Mouse (Mus musculus) stomach, postnatal 0 days (tissue): ENCODE data around the gene Actn2. TPM values are rescaled to one million over a fixed set of nuclear protein-coding genes. Genes with fewer than 3 reads are reported as not detected.

Experiments used
- ATAC-seq: fragments of 200-750 bp; cut with Nextera tagmentation; 2 replicates; pipeline ENCODE4 v1.8.0; 2017; ENCODE audit not compliant: low FRiP score, low TSS enrichment
- DNase-seq: peaks from one replicate; pipeline ENCODE4 v3.0.0-alpha.2; 2016; ENCODE audit warnings: low spot score
- H3K27ac ChIP-seq: fragments of 300-500 bp; sonication (generic); replicated peaks from 2 replicates; pipeline ENCODE4 v1.5.1; 2014; ENCODE audit warnings: mild to moderate bottlenecking, control low read depth
- H3K27me3 ChIP-seq: fragments of 300-500 bp; sonication (generic); 2 replicates; pipeline ENCODE4 v1.6.1; 2014; ENCODE audit warnings: low read length; ENCODE audit not compliant: control insufficient read depth, insufficient read depth
- H3K36me3 ChIP-seq: fragments of 300-500 bp; sonication (generic); 2 replicates; pipeline ENCODE4 v1.6.1; 2014; ENCODE audit warnings: low read length, mixed read lengths; ENCODE audit not compliant: control insufficient read depth, insufficient read depth
- H3K4me1 ChIP-seq: fragments of 300-500 bp; sonication (generic); replicated peaks from 2 replicates; pipeline ENCODE4 v1.6.1; 2014; ENCODE audit warnings: antibody characterized with exemption; ENCODE audit not compliant: control insufficient read depth, insufficient read depth
- H3K4me2 ChIP-seq: fragments of 300-500 bp; sonication (generic); replicated peaks from 2 replicates; pipeline ENCODE4 v1.6.1; 2014; ENCODE audit warnings: low read depth, mild to moderate bottlenecking, control low read depth, moderate library complexity
- H3K4me3 ChIP-seq: fragments of 300-500 bp; sonication (generic); 2 replicates; pipeline ENCODE4 v1.5.1; 2014; ENCODE audit warnings: low read depth, low read length, control low read depth
- H3K9ac ChIP-seq: fragments of 300-500 bp; sonication (generic); 2 replicates; pipeline ENCODE4 v1.6.1; 2014; ENCODE audit warnings: mild to moderate bottlenecking, low read length, control low read depth, mixed read lengths
- H3K9me3 ChIP-seq: fragments of 300-500 bp; sonication (generic); 2 replicates; pipeline ENCODE4 v1.6.1; 2016; ENCODE audit warnings: low read length; ENCODE audit not compliant: control insufficient read depth
- CTCF ChIP-seq: IDR thresholded peaks from 2 replicates; pipeline ENCODE4 v1.5.1; 2016; ENCODE audit warnings: antibody characterized with exemption, low read depth, mild to moderate bottlenecking, moderate library complexity
- EP300 ChIP-seq: optimal IDR thresholded peaks from 2 replicates; pipeline ENCODE3; 2016; ENCODE audit warnings: antibody characterized with exemption
- WGBS: fragments of 180-500 bp; shearing (Covaris S2); extraction: QIAGEN DNeasy Blood & Tissue Kit; methylation state at CpG from one replicate; pipeline ENCODE4 v1.1.7; 2014; 5-methylcytosine and 5-hydroxymethylcytosine counted together
- polyA plus RNA-seq: library from polyadenylated mRNA; unstranded; fragments of >200 nt; fragmentation: Nextera tagmentation; extraction: Ambion mirVana; gene quantifications from 2 replicates; pipeline ENCODE4 v1.2.1, GENCODE M21; 2015

Actn2 gene
- polyA plus RNA-seq, 1 experiment from 2014 or later = 2.3 TPM

- Histone ChIP-seq H3K9me3 (no peaks in the 10 kb centered on the region), H3K9ac (no peak overlapping the region), H3K4me1 (no peaks in the 10 kb centered on the region), H3K27ac (no peak overlapping the region), H3K4me3 (no peak overlapping the region), H3K4me2 (no peak overlapping the region), H3K36me3 (no peaks in the 10 kb centered on the region), H3K27me3 (no peaks in the 10 kb centered on the region)
- WGBS = 92% methylated on average over 6 of the region's 6 CpGs
- DNase-seq (no peak), ATAC-seq (no peak)
- TF ChIP-seq EP300 = no peak
- no peak for TF ChIP-seq CTCF
Measured at GRCm38 (mm10) chr13:12327577-12327976, 13.0 kb downstream of the Actn2 start.

- TF ChIP-seq EP300 (no peak), CTCF (no peak)
- H3K36me3 ChIP-seq = no peaks in the 10 kb centered on the region
- no peak overlapping the region for H3K4me2 ChIP-seq
- H3K9ac ChIP-seq = no peak overlapping the region
- H3K9me3 ChIP-seq = no peaks in the 10 kb centered on the region
- H3K27me3 ChIP-seq = no peaks in the 10 kb centered on the region
- no peaks in the 10 kb centered on the region for H3K4me1 ChIP-seq
- ATAC-seq (no peak), DNase-seq (no peak)
- WGBS = 83% methylated on average over 12 of the region's 12 CpGs
- H3K27ac ChIP-seq = no peak overlapping the region
- H3K4me3 ChIP-seq = no peak overlapping the region
Measured at GRCm38 (mm10) chr13:12323076-12323625, 17.4 kb downstream of the Actn2 start.

- ATAC-seq (no peak), DNase-seq (no peak)
- H3K9me3 ChIP-seq = no peaks in the 10 kb centered on the region
- TF ChIP-seq CTCF = no peak
- TF ChIP-seq EP300 = no peak
- no peak overlapping the region for H3K4me2 ChIP-seq
- H3K4me1 ChIP-seq = no peaks in the 10 kb centered on the region
- H3K27me3 ChIP-seq = no peaks in the 10 kb centered on the region
- 69% methylated on average over 2 of the region's 2 CpGs for WGBS
- H3K9ac ChIP-seq = no peak overlapping the region
- H3K27ac ChIP-seq = no peak overlapping the region
- H3K36me3 ChIP-seq = no peaks in the 10 kb centered on the region
- no peak overlapping the region for H3K4me3 ChIP-seq
Measured at GRCm38 (mm10) chr13:12320148-12320547, 20.4 kb downstream of the Actn2 start.

- Histone ChIP-seq H3K27ac (no peak overlapping the region), H3K4me3 (no peak overlapping the region), H3K4me1 (no peaks in the 10 kb centered on the region), H3K9me3 (no peaks in the 10 kb centered on the region), H3K9ac (no peak overlapping the region), H3K4me2 (no peak overlapping the region), H3K36me3 (no peaks in the 10 kb centered on the region), H3K27me3 (no peaks in the 10 kb centered on the region)
- no peak for DNase-seq
- 63% methylated on average over 5 of the region's 5 CpGs for WGBS
- TF ChIP-seq EP300 (no peak), CTCF (no peak)
- ATAC-seq = no peak
Measured at GRCm38 (mm10) chr13:12318017-12318416, 22.5 kb downstream of the Actn2 start.

- no peak for TF ChIP-seq EP300
- no peak for TF ChIP-seq CTCF
Measured at GRCm38 (mm10) chr13:12317191-12317765, 23.3 kb downstream of the Actn2 start.

GRCm38 (mm10) chr13:12314173-12314572, 26.4 kb downstream of the Actn2 start:
- WGBS = 94% methylated on average over 6 of the region's 6 CpGs
- no peaks in the 10 kb centered on the region for H3K36me3 ChIP-seq
- H3K27ac ChIP-seq = no peak overlapping the region
- ATAC-seq = no peak
- no peak for TF ChIP-seq EP300
- no peak for TF ChIP-seq CTCF
- no peak overlapping the region for H3K4me2 ChIP-seq
- H3K4me1 ChIP-seq = no peaks in the 10 kb centered on the region
- DNase-seq = no peak
- no peaks in the 10 kb centered on the region for H3K9me3 ChIP-seq
- H3K4me3 ChIP-seq = no peak overlapping the region
- H3K27me3 ChIP-seq = no peaks in the 10 kb centered on the region
- H3K9ac ChIP-seq = no peak overlapping the region

More at GRCm38 (mm10) chr13:12317191-12317765, 23.3 kb downstream of the Actn2 start:
- WGBS = 43% methylated on average over 5 of the region's 6 CpGs
- ATAC-seq (no peak), DNase-seq (peak; percentile 22)
- Histone ChIP-seq H3K27ac (no peak overlapping the region), H3K36me3 (no peaks in the 10 kb centered on the region), H3K4me3 (no peak overlapping the region), H3K9ac (no peak overlapping the region), H3K4me2 (no peak overlapping the region), H3K9me3 (no peaks in the 10 kb centered on the region), H3K27me3 (no peaks in the 10 kb centered on the region), H3K4me1 (no peaks in the 10 kb centered on the region)
